Mouse (Mus musculus): ENCODE measurements at regions not wholly inside any gene's neighbourhood (a gene's known extent, or its start where the extent isn't known, plus 50 kb on each side); places are given as distances from the start of the nearest gene placed in this dataset.

- Histone ChIP-seq H3K4me1 (ENCODE audit: control insufficient read depth, insufficient read depth, low read depth, low read length) (no peaks in the 10 kb centered on the region), H3K9ac (ENCODE audit: low read depth, low read length) (no peak overlapping the region), H3K9me3 (ENCODE audit: control insufficient read depth, low read length) (no peaks in the 10 kb centered on the region), H3K27ac (ENCODE audit: low read depth, low read length) (no peak overlapping the region), H3K36me3 (ENCODE audit: control insufficient read depth, insufficient read depth, low read length) (no peaks in the 10 kb centered on the region), H3K4me2 (ENCODE audit: low read length) (no peak overlapping the region), H3K27me3 (replicated peaks; ENCODE audit: control insufficient read depth, insufficient read depth, low read length) (no peaks in the 10 kb centered on the region), H3K4me3 (ENCODE audit: low read length) (no peak overlapping the region)
- ATAC-seq, result no peak
- 89% methylated on average over 3 of the region's 3 CpGs for WGBS
These were observed 107.2 kb upstream of the Eepd1 start for GRCm38 (mm10) chr9:25374161-25374560.

- H3K9ac ChIP-seq (ENCODE audit: low read depth, low read length), result no peak overlapping the region
- H3K27me3 ChIP-seq (replicated peaks; ENCODE audit: control insufficient read depth, insufficient read depth, low read length), result no peaks in the 10 kb centered on the region
- no peak overlapping the region for H3K27ac ChIP-seq (ENCODE audit: low read depth, low read length)
- H3K4me3 ChIP-seq (ENCODE audit: low read length), result no peak overlapping the region
- WGBS, result 50% methylated on average over 1 of the region's 1 CpGs
- ATAC-seq, result no peak
- H3K9me3 ChIP-seq (ENCODE audit: control insufficient read depth, low read length), result no peaks in the 10 kb centered on the region
- no peaks in the 10 kb centered on the region for H3K36me3 ChIP-seq (ENCODE audit: control insufficient read depth, insufficient read depth, low read length)
- H3K4me2 ChIP-seq (ENCODE audit: low read length), result no peak overlapping the region
- no peaks in the 10 kb centered on the region for H3K4me1 ChIP-seq (ENCODE audit: control insufficient read depth, insufficient read depth, low read depth, low read length)
These were observed 105.1 kb upstream of the Eepd1 start for GRCm38 (mm10) chr9:25376209-25376608.

GRCm38 (mm10) chr9:25377771-25378747 is 103.3 kb upstream of the Eepd1 start:
- WGBS, result 50% methylated on average over 12 of the region's 12 CpGs
- Histone ChIP-seq H3K4me3 (ENCODE audit: low read length) (no peak overlapping the region), H3K36me3 (ENCODE audit: control insufficient read depth, insufficient read depth, low read length) (no peaks in the 10 kb centered on the region), H3K27me3 (replicated peaks; ENCODE audit: control insufficient read depth, insufficient read depth, low read length) (no peaks in the 10 kb centered on the region), H3K4me1 (ENCODE audit: control insufficient read depth, insufficient read depth, low read depth, low read length) (no peaks in the 10 kb centered on the region), H3K27ac (ENCODE audit: low read depth, low read length) (peak overlapping the region; percentile 70), H3K9ac (ENCODE audit: low read depth, low read length) (no peak overlapping the region), H3K9me3 (ENCODE audit: control insufficient read depth, low read length) (no peaks in the 10 kb centered on the region), H3K4me2 (ENCODE audit: low read length) (no peak overlapping the region)
- ATAC-seq, result peak; percentile 96

- no peaks in the 10 kb centered on the region for H3K36me3 ChIP-seq (ENCODE audit: control insufficient read depth, insufficient read depth, low read length)
- H3K9ac ChIP-seq (ENCODE audit: low read depth, low read length), result no peak overlapping the region
- ATAC-seq, result no peak
- H3K4me1 ChIP-seq (ENCODE audit: control insufficient read depth, insufficient read depth, low read depth, low read length), result no peaks in the 10 kb centered on the region
- H3K4me2 ChIP-seq (ENCODE audit: low read length), result no peak overlapping the region
- no peaks in the 10 kb centered on the region for H3K27me3 ChIP-seq (replicated peaks; ENCODE audit: control insufficient read depth, insufficient read depth, low read length)
- H3K27ac ChIP-seq (ENCODE audit: low read depth, low read length), result no peak overlapping the region
- no peaks in the 10 kb centered on the region for H3K9me3 ChIP-seq (ENCODE audit: control insufficient read depth, low read length)
- H3K4me3 ChIP-seq (ENCODE audit: low read length), result no peak overlapping the region
These were observed 96.0 kb upstream of the Eepd1 start for GRCm38 (mm10) chr9:25385333-25385732.

DNA sequence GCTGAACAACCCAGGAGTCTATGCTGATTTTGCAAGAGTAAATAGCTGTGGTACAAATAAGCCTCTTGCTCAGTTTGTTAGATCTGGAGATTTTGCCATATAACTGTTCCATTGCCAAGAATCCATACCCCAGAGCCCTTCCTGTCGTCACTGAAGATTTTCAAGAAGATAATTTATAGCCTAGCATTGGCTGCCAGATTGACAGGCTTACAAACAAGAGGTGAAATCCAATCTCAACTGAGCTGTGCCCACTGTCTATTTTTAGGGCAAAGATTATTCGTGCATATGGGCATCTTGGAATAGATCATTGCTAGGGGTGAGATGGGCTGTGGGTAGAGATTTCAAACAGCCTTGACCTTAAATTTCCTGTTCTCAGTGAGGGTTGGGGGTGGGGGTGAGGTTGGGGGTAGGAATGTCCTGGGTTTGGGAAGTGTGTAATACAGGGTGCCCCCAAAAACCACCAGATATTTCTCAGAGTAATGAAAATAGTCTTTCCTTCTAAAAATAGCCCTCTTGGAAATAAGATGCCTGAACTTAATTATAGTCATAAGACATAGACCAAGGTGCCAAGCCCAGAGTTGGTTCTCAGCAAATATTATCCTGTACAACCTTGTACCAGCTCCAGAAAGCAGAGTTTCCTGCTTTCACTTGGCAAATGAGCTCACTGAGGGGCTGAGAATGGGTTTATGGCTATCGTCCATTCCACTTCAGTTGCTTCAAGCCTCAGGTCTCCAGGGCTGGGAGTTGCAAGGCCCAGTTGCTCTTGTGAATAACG is 93.3 kb upstream of the Eepd1 start:
- Histone ChIP-seq H3K27me3 (replicated peaks; ENCODE audit: control insufficient read depth, insufficient read depth, low read length) (no peaks in the 10 kb centered on the region), H3K4me1 (ENCODE audit: control insufficient read depth, insufficient read depth, low read depth, low read length) (no peaks in the 10 kb centered on the region), H3K9ac (ENCODE audit: low read depth, low read length) (no peak overlapping the region), H3K4me2 (ENCODE audit: low read length) (no peak overlapping the region), H3K4me3 (ENCODE audit: low read length) (no peak overlapping the region), H3K27ac (ENCODE audit: low read depth, low read length) (no peak overlapping the region), H3K9me3 (ENCODE audit: control insufficient read depth, low read length) (no peaks in the 10 kb centered on the region), H3K36me3 (ENCODE audit: control insufficient read depth, insufficient read depth, low read length) (no peaks in the 10 kb centered on the region)
- no peak for ATAC-seq
- WGBS, result 73% methylated on average over 4 of the region's 4 CpGs

DNA sequence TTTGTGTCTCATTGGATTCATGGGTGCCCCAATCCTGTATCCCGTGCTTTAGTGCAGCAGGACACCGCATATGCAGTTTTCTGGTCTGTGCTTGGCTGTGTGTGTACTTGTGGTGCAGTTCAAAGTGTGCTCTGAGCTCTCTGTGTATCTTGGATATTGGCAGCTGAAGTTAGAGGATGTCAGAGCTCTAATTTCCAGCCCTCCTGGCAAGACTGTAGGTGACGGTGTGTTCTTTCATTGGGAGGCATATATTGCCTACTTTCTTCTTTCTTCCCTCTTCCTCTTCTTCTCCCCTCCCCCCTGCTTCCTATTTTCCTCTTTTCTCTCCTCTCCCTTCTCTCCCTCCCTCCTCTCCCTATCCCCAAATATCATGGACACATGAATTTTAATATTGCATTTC is 92.0 kb upstream of the Eepd1 start:
- WGBS, result 85% methylated on average over 3 of the region's 3 CpGs
- no peak overlapping the region for H3K27ac ChIP-seq (ENCODE audit: low read depth, low read length)
- no peaks in the 10 kb centered on the region for H3K9me3 ChIP-seq (ENCODE audit: control insufficient read depth, low read length)
- no peaks in the 10 kb centered on the region for H3K36me3 ChIP-seq (ENCODE audit: control insufficient read depth, insufficient read depth, low read length)
- no peaks in the 10 kb centered on the region for H3K27me3 ChIP-seq (replicated peaks; ENCODE audit: control insufficient read depth, insufficient read depth, low read length)
- no peaks in the 10 kb centered on the region for H3K4me1 ChIP-seq (ENCODE audit: control insufficient read depth, insufficient read depth, low read depth, low read length)
- H3K4me2 ChIP-seq (ENCODE audit: low read length), result no peak overlapping the region
- H3K9ac ChIP-seq (ENCODE audit: low read depth, low read length), result no peak overlapping the region
- no peak overlapping the region for H3K4me3 ChIP-seq (ENCODE audit: low read length)
- ATAC-seq, result no peak

DNA sequence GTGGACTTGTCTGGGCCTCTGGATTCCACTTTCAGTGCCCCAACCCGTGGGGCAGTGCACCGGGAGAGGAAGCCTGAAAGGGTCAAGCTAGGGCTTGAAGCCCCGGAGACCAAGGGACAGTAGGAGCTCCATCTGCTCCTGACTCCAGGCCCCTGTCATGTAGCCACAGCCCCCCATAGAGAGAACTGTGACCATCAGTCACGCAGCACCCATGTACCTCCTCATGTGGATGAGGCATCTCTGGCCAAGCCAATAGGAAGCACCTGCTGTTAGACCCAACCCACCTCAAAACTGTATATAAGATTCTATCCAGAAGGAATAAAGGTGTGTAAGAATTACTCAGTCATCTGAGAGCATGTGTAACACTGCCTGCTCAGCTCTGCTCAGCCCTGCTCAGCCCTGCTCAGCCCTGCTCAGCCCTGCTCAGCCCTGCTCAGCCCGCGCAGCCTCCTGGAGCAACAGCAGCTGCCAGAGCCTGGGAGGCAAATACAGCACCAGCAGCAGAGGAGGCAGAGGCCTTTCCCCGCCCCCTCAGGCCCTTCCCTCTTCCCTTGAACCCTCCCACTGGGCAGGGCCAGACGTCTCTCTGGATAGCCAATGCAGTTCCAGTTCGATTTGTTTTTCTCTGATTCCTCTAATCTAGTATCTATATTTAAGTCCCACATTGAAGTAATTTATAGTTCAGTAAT is 80.6 kb upstream of the Eepd1 start:
- H3K4me1 ChIP-seq (ENCODE audit: control insufficient read depth, insufficient read depth, low read depth, low read length), result no peaks in the 10 kb centered on the region
- no peak overlapping the region for H3K27ac ChIP-seq (ENCODE audit: low read depth, low read length)
- no peaks in the 10 kb centered on the region for H3K9me3 ChIP-seq (ENCODE audit: control insufficient read depth, low read length)
- H3K27me3 ChIP-seq (replicated peaks; ENCODE audit: control insufficient read depth, insufficient read depth, low read length), result no peaks in the 10 kb centered on the region
- 44% methylated on average over 9 of the region's 9 CpGs for WGBS
- H3K9ac ChIP-seq (ENCODE audit: low read depth, low read length), result no peak overlapping the region
- H3K4me2 ChIP-seq (ENCODE audit: low read length), result no peak overlapping the region
- no peak overlapping the region for H3K4me3 ChIP-seq (ENCODE audit: low read length)
- H3K36me3 ChIP-seq (ENCODE audit: control insufficient read depth, insufficient read depth, low read length), result no peaks in the 10 kb centered on the region
- ATAC-seq, result peak; percentile 87

- H3K27me3 ChIP-seq (replicated peaks; ENCODE audit: control insufficient read depth, insufficient read depth, low read length), result no peaks in the 10 kb centered on the region
- 92% methylated on average over 4 of the region's 4 CpGs for WGBS
- ATAC-seq, result no peak
- H3K27ac ChIP-seq (ENCODE audit: low read depth, low read length), result no peak overlapping the region
- no peaks in the 10 kb centered on the region for H3K4me1 ChIP-seq (ENCODE audit: control insufficient read depth, insufficient read depth, low read depth, low read length)
- H3K4me3 ChIP-seq (ENCODE audit: low read length), result no peak overlapping the region
- H3K9ac ChIP-seq (ENCODE audit: low read depth, low read length), result no peak overlapping the region
- H3K9me3 ChIP-seq (ENCODE audit: control insufficient read depth, low read length), result no peaks in the 10 kb centered on the region
- no peaks in the 10 kb centered on the region for H3K36me3 ChIP-seq (ENCODE audit: control insufficient read depth, insufficient read depth, low read length)
- no peak overlapping the region for H3K4me2 ChIP-seq (ENCODE audit: low read length)
These were observed 75.5 kb upstream of the Eepd1 start for GRCm38 (mm10) chr9:25405848-25406247.

DNA sequence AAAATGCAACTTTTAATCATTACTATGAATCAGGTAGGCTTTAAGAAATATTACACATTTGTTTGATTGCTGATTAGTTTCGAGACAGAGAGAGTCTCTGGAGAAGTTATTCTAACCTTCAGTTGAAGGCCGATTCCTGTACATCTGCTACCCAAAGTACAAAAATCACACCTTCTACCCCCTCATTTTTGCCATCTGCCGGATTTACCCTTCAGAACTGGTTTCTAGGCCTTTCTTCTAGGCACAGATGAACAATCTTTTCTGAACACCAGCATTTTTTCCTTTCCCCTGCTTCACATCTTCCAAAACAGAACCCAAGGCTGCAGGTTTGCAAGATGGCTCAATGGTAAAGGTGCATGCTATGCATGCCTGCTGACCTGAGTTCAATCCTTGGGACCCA is 72.8 kb upstream of the Eepd1 start:
- H3K4me1 ChIP-seq (ENCODE audit: control insufficient read depth, insufficient read depth, low read depth, low read length), result no peaks in the 10 kb centered on the region
- no peak overlapping the region for H3K4me2 ChIP-seq (ENCODE audit: low read length)
- no peak overlapping the region for H3K4me3 ChIP-seq (ENCODE audit: low read length)
- WGBS, result 97% methylated on average over 3 of the region's 3 CpGs
- no peak overlapping the region for H3K9ac ChIP-seq (ENCODE audit: low read depth, low read length)
- ATAC-seq, result no peak
- H3K27ac ChIP-seq (ENCODE audit: low read depth, low read length), result no peak overlapping the region
- no peaks in the 10 kb centered on the region for H3K27me3 ChIP-seq (replicated peaks; ENCODE audit: control insufficient read depth, insufficient read depth, low read length)
- no peaks in the 10 kb centered on the region for H3K36me3 ChIP-seq (ENCODE audit: control insufficient read depth, insufficient read depth, low read length)
- H3K9me3 ChIP-seq (ENCODE audit: control insufficient read depth, low read length), result no peaks in the 10 kb centered on the region

Measured in hindbrain, embryonic 16.5 days (tissue).